Mouse (Mus musculus) embryonic facial prominence, embryonic 14.5 days (tissue): ENCODE data around the gene Lax1. TPM values are rescaled to one million over a fixed set of nuclear protein-coding genes. Genes with fewer than 3 reads are reported as not detected.
A peak's percentile ranks its signal among the peaks of the same experiment; 100 is the strongest.

Experiments used
- ATAC-seq: fragments of 200-750 bp; cut with Nextera tagmentation; 2 replicates; pipeline ENCODE4 v1.8.0; 2017; ENCODE audit warnings: low read depth, moderate number of reproducible peaks, moderate TSS enrichment
- DNase-seq: peaks from one replicate; pipeline ENCODE4 v3.0.0-alpha.2; 2015; ENCODE audit warnings: low spot score
- H3K27ac ChIP-seq: fragments of 300-500 bp; sonication (generic); replicated peaks from 2 replicates; pipeline ENCODE4 v1.5.1; 2014; ENCODE audit warnings: low read depth, mild to moderate bottlenecking, low read length, moderate library complexity
- H3K27me3 ChIP-seq: fragments of 300-500 bp; sonication (generic); replicated peaks from 2 replicates; pipeline ENCODE4 v1.6.1; 2014; ENCODE audit warnings: low read length; ENCODE audit not compliant: control insufficient read depth, insufficient read depth
- H3K36me3 ChIP-seq: fragments of 300-500 bp; sonication (generic); 2 replicates; pipeline ENCODE4 v1.6.1; 2014; ENCODE audit warnings: low read length, mixed read lengths; ENCODE audit not compliant: control insufficient read depth, insufficient read depth
- H3K4me1 ChIP-seq: fragments of 300-500 bp; sonication (generic); 2 replicates; pipeline ENCODE4 v1.6.1; 2014; ENCODE audit warnings: antibody characterized with exemption, low read length; ENCODE audit not compliant: control insufficient read depth, insufficient read depth
- H3K4me2 ChIP-seq: fragments of 300-500 bp; sonication (generic); 2 replicates; pipeline ENCODE4 v1.6.1; 2014; ENCODE audit warnings: low read depth, mild to moderate bottlenecking, low read length, moderate library complexity, mixed read lengths
- H3K4me3 ChIP-seq: fragments of 300-500 bp; sonication (generic); 2 replicates; pipeline ENCODE4 v1.5.1; 2014; ENCODE audit warnings: low read depth, mild to moderate bottlenecking, low read length
- H3K9ac ChIP-seq: fragments of 300-500 bp; sonication (generic); 2 replicates; pipeline ENCODE4 v1.6.1; 2014; ENCODE audit warnings: low read depth, mild to moderate bottlenecking, low read length, moderate library complexity, mixed read lengths
- H3K9me3 ChIP-seq: fragments of 300-500 bp; sonication (generic); 2 replicates; pipeline ENCODE4 v1.6.1; 2016; ENCODE audit warnings: low read length; ENCODE audit not compliant: control insufficient read depth
- WGBS: fragments of 180-500 bp; shearing (Covaris S2); extraction: QIAGEN DNeasy Blood & Tissue Kit; methylation state at CpG from one replicate; pipeline ENCODE4 v1.1.7; 2014; 5-methylcytosine and 5-hydroxymethylcytosine counted together
- polyA plus RNA-seq: library from polyadenylated mRNA; unstranded; fragments of >200 nt; fragmentation: Nextera tagmentation; extraction: Ambion mirVana; gene quantifications from 2 replicates; pipeline ENCODE4 v1.2.1, GENCODE M21; 2014

The Lax1 gene
- polyA plus RNA-seq, 1 experiment from 2014 or later, result 0.11 TPM

DNA sequence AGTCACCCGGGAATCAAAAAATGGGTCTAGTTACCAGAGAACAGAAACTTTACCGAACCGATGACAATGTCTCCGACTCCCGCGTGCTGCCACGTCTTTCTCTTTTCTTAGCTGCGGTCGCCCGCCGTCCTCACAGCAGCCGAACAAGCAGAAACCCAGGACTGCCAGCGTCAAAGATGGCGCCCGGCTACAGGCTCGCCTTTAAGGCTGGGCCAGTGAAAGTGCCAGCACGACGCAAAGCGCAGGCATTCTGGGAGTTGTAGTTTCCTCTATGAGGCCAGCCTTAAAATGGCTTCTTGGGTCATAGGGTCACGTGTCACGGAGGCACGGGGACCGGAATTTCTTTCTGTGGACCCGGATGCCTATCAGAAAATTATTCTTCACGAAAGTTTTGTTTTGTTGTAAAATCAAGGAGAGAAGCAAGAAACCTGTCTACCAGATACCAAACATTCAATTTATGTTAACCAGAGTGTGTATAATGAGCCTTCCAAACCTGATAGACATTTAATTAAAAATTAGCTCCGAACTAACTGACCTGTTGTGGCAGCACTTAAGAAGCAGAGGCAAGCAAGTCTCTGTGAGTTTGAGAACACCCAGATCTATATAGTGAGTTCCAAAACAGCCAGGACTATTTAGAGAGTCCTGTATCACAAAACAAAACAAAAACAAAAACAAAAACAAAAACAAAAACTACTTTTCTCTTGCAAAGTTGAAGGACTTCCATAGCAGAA is 28.5 kb downstream of the Lax1 start, which contains the start of gene Gm38394:
TSS of gene Gm38394 (minus strand) at position 116 of the 731 bp plus-strand sequence.
- 3% methylated on average over 24 of the region's 26 CpGs for WGBS
- Histone ChIP-seq H3K36me3 (peaks cover 32% of the 10 kb centered on the region), H3K4me2 (peak within 1 kb of the TSS; percentile 73), H3K4me1 (peaks cover 26% of the 10 kb centered on the region), H3K4me3 (peak within 1 kb of the TSS; percentile 64), H3K27ac (peak within 1 kb of the TSS; percentile 97), H3K27me3 (no peaks in the 10 kb centered on the region), H3K9me3 (no peaks in the 10 kb centered on the region), H3K9ac (peak within 1 kb of the TSS; percentile 92)
- DNase-seq (peak; percentile 99), ATAC-seq (peak; percentile 99)

- Histone ChIP-seq H3K9me3 (no peaks in the 10 kb centered on the region), H3K4me2 (peak within 1 kb of the TSS; percentile 73), H3K4me1 (peaks cover 26% of the 10 kb centered on the region), H3K27ac (peak within 1 kb of the TSS; percentile 97), H3K9ac (peak within 1 kb of the TSS; percentile 92), H3K36me3 (peaks cover 34% of the 10 kb centered on the region), H3K27me3 (no peaks in the 10 kb centered on the region), H3K4me3 (peak within 1 kb of the TSS; percentile 64)
- peak; percentile 79 for DNase-seq
- under 1% methylated on average over 19 of the region's 41 CpGs for WGBS
- ATAC-seq, result peak; percentile 81
These were observed 29.3 kb downstream of the Lax1 start, which contains the start of gene Zbed6 for GRCm38 (mm10) chr1:133660466-133661202. TSS of gene Zbed6 (minus strand) at chr1:133660885.

GRCm38 (mm10) chr1:133658878-133659277 is 31.0 kb downstream of the Lax1 start:
- peaks cover 39% of the 10 kb centered on the region for H3K36me3 ChIP-seq
- H3K9ac ChIP-seq, result no peak overlapping the region; the same call in 1 of the 2 replicates
- H3K9me3 ChIP-seq, result no peaks in the 10 kb centered on the region
- ATAC-seq (no peak), DNase-seq (peak; percentile 2)
- 64% methylated on average over 3 of the region's 3 CpGs for WGBS
- H3K4me2 ChIP-seq, result peak overlapping the region; percentile 73
- no peak overlapping the region for H3K4me3 ChIP-seq
- H3K27me3 ChIP-seq, result no peaks in the 10 kb centered on the region
- H3K27ac ChIP-seq, result no peak overlapping the region
- H3K4me1 ChIP-seq, result peaks cover 26% of the 10 kb centered on the region

- H3K4me1 ChIP-seq, result peaks cover 26% of the 10 kb centered on the region
- WGBS, result 63% methylated on average over 5 of the region's 5 CpGs
- H3K27ac ChIP-seq, result no peak overlapping the region
- H3K4me3 ChIP-seq, result no peak overlapping the region
- DNase-seq (no peak), ATAC-seq (no peak)
- H3K27me3 ChIP-seq, result no peaks in the 10 kb centered on the region
- peak overlapping the region; percentile 11; the same call in 1 of the 2 replicates for H3K4me2 ChIP-seq
- H3K36me3 ChIP-seq, result peaks cover 52% of the 10 kb centered on the region
- H3K9me3 ChIP-seq, result no peaks in the 10 kb centered on the region
- no peak overlapping the region for H3K9ac ChIP-seq
These were observed 33.1 kb downstream of the Lax1 start for GRCm38 (mm10) chr1:133656811-133657210.

DNA sequence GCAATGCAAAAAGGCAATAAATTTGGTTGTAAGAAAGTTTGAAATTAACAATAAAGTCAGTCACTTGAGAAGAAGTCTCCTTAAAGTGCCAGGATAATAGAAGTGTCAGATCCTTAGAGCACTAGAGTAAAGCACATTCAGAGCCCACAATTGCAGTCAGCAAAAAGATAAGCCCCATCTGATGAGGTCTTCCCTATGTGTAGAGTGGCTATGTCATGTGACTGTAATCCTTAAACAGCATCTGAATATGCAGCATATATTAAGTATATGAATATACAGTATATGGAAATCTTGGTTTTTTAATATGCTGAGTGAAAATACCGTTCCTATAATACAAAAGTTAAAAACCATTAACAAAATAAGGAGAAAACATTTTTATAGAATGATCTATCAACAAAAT is 36.9 kb downstream of the Lax1 start:
- Histone ChIP-seq H3K9me3 (no peaks in the 10 kb centered on the region), H3K27ac (no peak overlapping the region), H3K9ac (no peak overlapping the region), H3K4me2 (no peak overlapping the region), H3K4me1 (peaks cover 8% of the 10 kb centered on the region; the same call in 1 of the 2 replicates), H3K36me3 (peaks cover 51% of the 10 kb centered on the region), H3K27me3 (no peaks in the 10 kb centered on the region), H3K4me3 (no peak overlapping the region)
- DNase-seq (no peak), ATAC-seq (no peak)
- 100% methylated on average over 1 of the region's 1 CpGs for WGBS

GRCm38 (mm10) chr1:133650288-133651055 is 39.4 kb downstream of the Lax1 start:
- ATAC-seq (no peak), DNase-seq (no peak)
- Histone ChIP-seq H3K9me3 (no peaks in the 10 kb centered on the region), H3K9ac (no peak overlapping the region), H3K27me3 (no peaks in the 10 kb centered on the region), H3K4me3 (no peak overlapping the region), H3K4me1 (no peaks in the 10 kb centered on the region), H3K27ac (no peak overlapping the region), H3K36me3 (peaks cover 54% of the 10 kb centered on the region), H3K4me2 (no peak overlapping the region)
- WGBS, result 96% methylated on average over 7 of the region's 7 CpGs

DNA sequence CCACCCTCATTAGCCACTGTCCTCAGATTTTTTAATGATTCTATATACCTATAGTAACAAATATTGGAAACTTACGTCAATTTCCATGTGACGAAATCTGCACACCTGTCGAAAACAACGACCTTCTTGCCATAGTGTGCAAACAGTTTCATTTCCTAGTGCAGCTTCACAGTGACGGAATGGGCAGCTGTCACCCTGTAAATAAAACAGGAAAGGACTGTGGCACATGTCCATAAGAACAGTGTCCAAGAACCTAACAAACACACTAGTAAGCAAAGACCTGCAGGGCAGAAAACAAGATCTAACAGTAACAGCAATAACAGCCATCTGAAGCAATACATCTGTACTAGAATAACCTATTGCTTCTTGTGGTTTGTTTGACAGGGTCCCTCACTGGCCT is 44.3 kb downstream of the Lax1 start:
- no peak overlapping the region for H3K4me3 ChIP-seq
- no peaks in the 10 kb centered on the region for H3K9me3 ChIP-seq
- no peaks in the 10 kb centered on the region for H3K4me1 ChIP-seq

DNA sequence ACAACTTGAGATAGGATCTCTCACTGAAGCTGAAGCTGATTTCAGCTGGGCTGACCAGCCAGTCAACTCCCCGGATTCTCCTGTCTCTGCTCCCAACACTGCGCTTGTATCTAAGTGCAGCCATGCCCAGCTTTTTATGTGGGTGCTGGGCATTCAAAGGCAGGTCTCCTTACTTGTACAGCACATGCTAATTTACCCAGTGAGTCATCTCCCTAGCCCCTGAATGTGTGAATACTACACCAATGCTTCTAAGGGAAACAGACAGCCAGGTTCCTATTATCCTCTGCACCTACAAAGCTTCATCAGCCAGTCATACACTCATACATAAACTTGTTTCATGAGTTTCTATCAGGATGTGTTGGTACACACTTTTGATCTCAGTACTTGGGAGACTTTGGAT is 48.7 kb downstream of the Lax1 start:
- Histone ChIP-seq H3K4me3 (no peak overlapping the region), H3K4me2 (no peak overlapping the region), H3K27me3 (no peaks in the 10 kb centered on the region), H3K9me3 (no peaks in the 10 kb centered on the region), H3K4me1 (no peaks in the 10 kb centered on the region), H3K27ac (no peak overlapping the region), H3K9ac (no peak overlapping the region), H3K36me3 (peaks cover 97% of the 10 kb centered on the region)
- 94% methylated on average over 2 of the region's 2 CpGs for WGBS
- DNase-seq (no peak), ATAC-seq (no peak)

More for the DNA sequence above, 44.3 kb downstream of the Lax1 start:
- Histone ChIP-seq H3K27ac (no peak overlapping the region), H3K4me2 (no peak overlapping the region), H3K9ac (no peak overlapping the region), H3K27me3 (no peaks in the 10 kb centered on the region), H3K36me3 (peaks cover 75% of the 10 kb centered on the region)
- 93% methylated on average over 5 of the region's 5 CpGs for WGBS
- ATAC-seq (no peak), DNase-seq (no peak)
